ENCODE assay signal across 24 mouse cellular contexts in the genomic region with DNA sequence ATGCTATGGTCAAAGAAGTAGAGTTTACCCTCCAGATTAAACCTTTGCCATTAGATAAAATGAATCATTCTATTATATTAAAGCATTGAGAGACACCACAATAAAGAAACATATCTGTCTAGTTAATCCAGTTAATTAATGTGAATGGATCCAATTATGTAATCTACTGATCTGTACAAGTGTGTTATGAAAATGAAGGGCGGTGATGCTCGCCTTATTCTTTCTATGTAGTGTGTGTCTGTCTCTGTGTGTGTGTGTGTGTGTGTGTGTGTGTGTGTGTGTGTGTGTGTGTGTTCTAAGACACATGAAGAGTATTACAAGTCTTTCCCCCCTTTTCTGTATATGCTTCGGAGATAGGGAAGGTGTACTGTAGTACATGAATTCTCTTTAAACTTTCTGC.
"Had no signal": no experiment of that assay in that cellular context is flagged by ENCODE, and none has a peak within 500 bp of the region (broad histone marks: within the 10 kb centered on the region; RNA-seq: fewer than 3 reads in every experiment).

No protein-coding gene starts in this region.

- H3K9ac ChIP-seq: forebrain, embryonic 15.5 days; forebrain, postnatal 0 days; heart, embryonic 13.5 days; heart, embryonic 15.5 days; hindbrain, embryonic 15.5 days; kidney, embryonic 15.5 days; limb, embryonic 13.5 days; limb, embryonic 15.5 days had no signal

- DNase-seq: forebrain, postnatal 0 days; gastrocnemius, postnatal 14 days; gastrocnemius, postnatal 36 days; heart, adult 2 months; heart, postnatal 14 days; heart, postnatal 36 days; kidney, adult 11 months; kidney, adult 2 months; kidney, adult 9 months; kidney, postnatal 14 days; kidney, postnatal 36 days; layer of hippocampus, adult 9-11 months; layer of hippocampus, postnatal 36 days; left cerebral cortex, postnatal 4 days had no signal

- H3K27me3 ChIP-seq: forebrain, embryonic 15.5 days; heart, embryonic 13.5 days; heart, embryonic 15.5 days; hindbrain, embryonic 15.5 days; kidney, embryonic 15.5 days; limb, embryonic 13.5 days; limb, embryonic 15.5 days had no signal

- H3K4me2 ChIP-seq: forebrain, embryonic 15.5 days; heart, embryonic 11.5 days; heart, embryonic 13.5 days; heart, embryonic 15.5 days; hindbrain, embryonic 15.5 days; kidney, embryonic 15.5 days; limb, embryonic 13.5 days; limb, embryonic 15.5 days had no signal

- H3K9me3 ChIP-seq: forebrain, embryonic 15.5 days; heart, embryonic 13.5 days; heart, embryonic 15.5 days; hindbrain, embryonic 15.5 days; kidney, embryonic 15.5 days; limb, embryonic 13.5 days; limb, embryonic 15.5 days had no signal

- H3K27ac ChIP-seq: forebrain, embryonic 15.5 days; heart, embryonic 13.5 days; heart, embryonic 15.5 days; hindbrain, embryonic 15.5 days; kidney, embryonic 15.5 days; kidney, postnatal 0 days; limb, embryonic 13.5 days; limb, embryonic 15.5 days had no signal

- ATAC-seq: forebrain, embryonic 15.5 days; forebrain, postnatal 0 days; intestine, embryonic 16.5 days had no signal

- H3K4me1 ChIP-seq: forebrain, embryonic 15.5 days; heart, embryonic 13.5 days; hindbrain, embryonic 15.5 days; kidney, embryonic 15.5 days; limb, embryonic 13.5 days; limb, embryonic 15.5 days had no signal

- H3K4me3 ChIP-seq: forebrain, embryonic 15.5 days; heart, adult 2 months; heart, embryonic 13.5 days; heart, embryonic 15.5 days; hindbrain, embryonic 15.5 days; kidney, embryonic 15.5 days; limb, embryonic 13.5 days; limb, embryonic 15.5 days had no signal

- H3K36me3 ChIP-seq: forebrain, embryonic 15.5 days; heart, embryonic 13.5 days; heart, embryonic 15.5 days; hindbrain, embryonic 15.5 days; kidney, embryonic 15.5 days; limb, embryonic 13.5 days; limb, embryonic 15.5 days had no signal
